Mouse (Mus musculus): ENCODE results near the gene Mttp.

- TF ChIP-seq GATA1 (IDR thresholded peaks at IDR 0.05; ENCODE audit: low read length) (no peak), TAL1 (IDR thresholded peaks at IDR 0.05; ENCODE audit: low read length) (no peak)
Measured at GRCm38 (mm10) chr3:138142052-138142732, 2.6 kb downstream of the Mttp start.
